Mouse (Mus musculus): ENCODE data around the gene Setd1b.
A peak's percentile ranks its signal among the peaks of the same experiment; 100 is the strongest.

The Setd1b gene

DNA sequence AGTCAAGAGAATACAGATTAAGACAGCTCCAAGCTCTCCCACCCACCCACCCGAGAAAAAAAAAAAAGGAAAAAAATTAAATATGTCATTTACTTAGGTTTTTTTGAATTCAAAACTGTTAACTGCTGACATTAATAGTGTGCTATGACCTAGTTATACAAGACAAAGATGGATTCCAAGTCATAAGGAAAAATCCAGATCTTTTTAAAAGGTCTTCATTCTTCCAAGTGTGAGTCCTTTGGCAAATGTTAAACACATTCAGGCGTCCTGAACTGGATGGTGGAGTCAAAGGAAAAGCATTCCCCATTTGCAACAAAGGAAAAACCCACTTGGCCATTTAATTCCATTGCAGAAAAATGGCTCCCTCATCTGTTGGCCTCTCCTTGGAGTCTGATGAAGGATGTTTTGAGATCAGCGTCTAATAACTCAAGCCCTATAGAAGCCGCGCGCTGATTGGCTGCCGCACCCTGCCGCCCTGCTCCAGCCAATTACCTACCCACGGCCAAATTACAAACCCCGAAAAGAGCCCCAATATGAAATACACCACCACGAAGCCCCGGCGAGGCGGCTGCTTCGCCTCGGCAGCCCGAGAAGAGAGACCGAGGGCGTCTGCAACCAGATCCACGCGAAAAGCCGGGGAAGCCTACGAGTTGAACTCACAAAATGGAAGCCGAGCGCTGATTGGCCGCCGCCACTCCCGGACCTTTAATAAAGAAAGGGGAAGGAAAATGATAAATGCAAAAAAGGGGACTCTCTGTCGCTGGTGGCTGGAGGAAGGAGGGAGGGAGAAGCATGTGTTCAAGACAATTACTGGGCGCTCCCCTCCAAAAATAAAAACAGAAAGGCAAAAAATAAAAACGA is 1.1 kb upstream of the Setd1b start:
- DNase-seq = peak; percentile 95 to 96

DNA sequence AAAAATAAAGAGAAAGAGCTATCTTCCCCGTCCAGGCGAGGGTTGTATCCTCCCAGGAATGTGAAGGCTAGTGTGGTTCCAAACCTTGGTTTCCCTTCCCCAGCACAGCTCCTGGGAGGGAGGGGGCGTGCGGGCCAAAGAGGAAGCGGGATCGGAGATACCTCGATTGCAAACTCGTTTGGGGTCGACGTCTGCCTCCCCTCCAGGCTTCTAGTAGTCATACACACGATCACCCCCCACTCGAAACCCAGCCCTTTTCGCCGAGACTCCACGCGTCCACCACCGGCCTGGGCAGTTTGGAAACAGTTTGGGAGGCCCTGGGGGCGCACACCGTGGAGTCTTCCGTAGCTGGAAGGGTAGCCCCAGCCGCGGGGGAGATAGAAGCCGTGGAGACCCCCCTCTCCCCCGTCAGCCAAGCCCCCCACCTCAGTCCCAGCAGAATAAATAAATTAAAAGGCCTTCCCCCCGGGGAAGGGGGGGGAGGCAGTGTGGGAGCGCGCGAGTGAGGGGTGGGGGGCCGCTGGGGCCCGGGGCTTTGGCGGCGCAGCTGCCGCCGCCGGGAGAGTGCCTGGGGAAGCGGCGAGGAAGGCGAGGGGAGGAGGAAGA is 335 bp upstream of the Setd1b start:
- DNase-seq = peak; percentile 83 to 84

DNA sequence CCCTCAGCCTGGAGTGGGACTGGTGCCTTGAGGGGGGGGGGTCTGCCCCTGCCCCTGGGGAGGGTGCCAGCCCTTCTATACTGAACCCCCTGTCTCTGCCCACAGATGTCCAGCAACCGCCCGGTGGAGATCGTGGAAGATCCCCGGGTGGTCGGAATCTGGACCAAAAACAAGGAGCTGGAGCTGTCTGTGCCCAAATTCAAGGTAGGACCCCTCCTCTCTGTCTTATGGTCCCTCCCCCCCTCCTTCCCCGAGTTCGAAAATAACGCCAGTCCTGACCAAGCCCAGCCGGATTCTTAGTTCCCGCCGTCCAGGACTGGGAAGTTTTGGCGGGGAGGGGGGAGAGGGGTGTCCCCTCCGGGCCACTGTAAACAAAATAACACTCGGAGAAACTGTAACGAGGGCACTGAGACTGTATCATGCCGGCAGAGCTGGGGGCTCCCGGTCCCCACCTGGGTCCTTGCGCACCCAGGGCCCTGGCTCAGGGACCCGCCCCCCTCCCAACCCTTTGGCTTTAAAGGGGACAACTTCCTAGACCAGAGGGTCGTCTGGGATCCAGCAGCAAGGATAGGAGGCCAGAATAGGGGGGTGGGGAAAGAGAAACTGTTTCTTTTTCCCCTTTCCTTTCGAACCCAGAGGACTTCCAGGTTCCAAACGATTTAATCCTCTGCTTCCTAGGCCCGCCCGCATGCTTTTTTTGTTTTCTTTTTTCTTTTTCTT is 1.4 kb downstream of the Setd1b start:
- peak; percentile 61 to 65 for DNase-seq

DNA sequence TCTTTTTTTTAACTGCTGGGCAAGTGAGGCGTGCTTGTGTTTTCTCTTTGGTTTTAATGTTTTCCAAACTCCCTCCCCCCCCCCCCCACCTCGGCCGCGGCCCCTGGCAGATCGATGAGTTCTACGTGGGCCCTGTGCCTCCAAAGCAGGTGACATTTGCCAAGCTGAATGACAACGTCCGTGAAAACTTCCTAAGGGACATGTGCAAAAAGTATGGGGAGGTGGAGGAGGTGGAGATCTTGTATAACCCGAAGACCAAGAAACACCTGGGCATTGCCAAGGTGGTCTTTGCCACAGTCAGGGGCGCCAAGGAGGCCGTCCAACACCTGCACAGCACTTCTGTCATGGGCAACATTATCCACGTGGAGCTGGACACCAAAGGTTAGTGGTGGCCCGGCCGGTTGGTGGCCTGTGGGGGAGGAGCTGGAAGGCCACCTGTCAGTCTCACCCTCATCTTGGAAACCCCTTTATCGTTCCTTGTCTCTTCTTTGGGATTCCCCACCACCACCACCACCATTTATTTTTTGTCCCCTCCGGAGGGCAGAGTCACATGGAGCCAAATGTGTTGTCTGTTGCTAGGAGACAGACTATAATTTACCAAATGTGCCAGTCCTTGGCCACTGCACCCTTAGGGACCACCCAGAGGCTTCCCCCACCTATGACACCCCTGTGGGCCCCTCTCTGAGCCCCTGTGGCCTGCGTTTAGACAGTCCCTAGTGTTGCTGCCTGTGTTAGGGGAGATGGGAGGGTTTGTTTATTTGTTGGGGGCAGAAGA is 2.2 kb downstream of the Setd1b start:
- DNase-seq = no peak

DNA sequence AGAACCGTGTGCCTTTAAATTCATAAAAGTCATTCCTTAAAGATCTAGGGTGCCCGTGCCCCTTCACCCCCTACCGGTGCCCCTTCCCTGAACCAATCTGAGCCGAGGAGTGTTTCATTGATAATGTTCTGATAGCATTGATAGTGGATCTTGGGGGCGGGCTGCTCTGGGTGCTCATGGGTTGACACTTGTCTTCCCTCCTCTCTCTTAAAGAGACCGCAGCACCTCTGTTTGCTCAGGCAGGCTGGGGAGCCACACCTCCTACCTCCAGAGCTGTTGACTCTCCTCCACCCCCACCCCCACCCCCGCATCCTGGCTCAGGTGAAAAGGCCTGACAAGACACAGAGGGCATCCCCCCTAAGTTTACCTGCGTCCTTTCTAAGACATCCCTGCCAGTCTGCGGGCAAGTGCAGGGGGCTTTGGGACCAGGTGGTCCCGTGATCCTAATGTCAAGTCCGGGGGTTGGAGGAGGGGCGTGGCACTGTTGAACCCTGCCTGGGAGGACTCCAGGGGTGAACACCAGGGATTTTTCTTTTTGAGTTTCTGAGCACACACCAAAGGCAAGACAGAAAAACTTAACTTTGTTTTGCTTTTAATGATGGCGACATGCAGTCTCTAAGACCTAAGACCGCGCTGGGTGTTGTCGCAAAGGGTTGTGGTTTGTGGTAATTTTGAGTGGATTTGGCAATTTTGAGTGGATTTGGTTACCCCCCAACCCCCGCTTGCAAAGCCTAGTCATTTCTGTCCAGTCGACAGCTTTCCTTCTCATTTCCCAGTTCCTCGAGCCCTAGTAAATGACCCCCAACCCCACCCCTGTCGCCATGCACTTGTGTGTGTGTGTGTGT is 3.0 kb downstream of the Setd1b start:
- DNase-seq = no peak

DNA sequence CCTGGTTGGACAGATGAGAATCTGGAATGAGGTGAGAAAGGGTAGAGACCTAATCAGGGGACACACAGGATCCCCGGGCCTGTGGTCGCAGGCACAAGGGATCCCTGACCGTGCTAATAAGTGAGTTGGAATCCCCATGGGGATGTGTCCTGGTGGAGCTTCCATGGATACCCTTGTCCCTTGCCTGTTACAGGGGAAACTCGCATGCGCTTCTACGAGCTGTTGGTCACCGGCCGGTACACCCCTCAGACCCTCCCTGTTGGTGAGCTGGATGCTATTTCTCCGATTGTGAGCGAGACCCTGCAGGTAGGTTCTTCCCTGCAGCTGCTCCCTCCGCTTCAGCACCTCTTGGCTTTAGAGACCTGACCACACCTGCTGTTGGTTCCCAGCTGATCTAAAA is 4.4 kb downstream of the Setd1b start:
- no peak for DNase-seq

DNA sequence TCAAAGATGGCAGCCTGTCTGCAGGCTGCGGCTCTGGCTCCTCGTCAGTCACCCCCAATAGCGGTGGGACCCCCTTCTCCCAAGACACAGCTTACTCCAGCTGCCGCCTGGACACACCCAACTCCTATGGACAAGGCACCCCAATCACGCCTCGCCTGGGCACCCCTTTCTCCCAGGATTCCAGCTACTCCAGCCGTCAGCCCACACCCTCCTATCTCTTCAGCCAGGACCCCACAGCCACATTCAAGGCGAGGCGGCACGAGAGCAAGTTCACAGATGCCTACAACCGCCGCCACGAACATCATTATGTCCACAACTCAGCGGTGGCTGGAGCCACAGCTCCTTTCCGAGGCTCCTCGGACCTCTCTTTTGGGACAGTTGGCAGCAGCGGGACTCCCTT is 5.6 kb downstream of the Setd1b start:
- DNase-seq = no peak

DNA sequence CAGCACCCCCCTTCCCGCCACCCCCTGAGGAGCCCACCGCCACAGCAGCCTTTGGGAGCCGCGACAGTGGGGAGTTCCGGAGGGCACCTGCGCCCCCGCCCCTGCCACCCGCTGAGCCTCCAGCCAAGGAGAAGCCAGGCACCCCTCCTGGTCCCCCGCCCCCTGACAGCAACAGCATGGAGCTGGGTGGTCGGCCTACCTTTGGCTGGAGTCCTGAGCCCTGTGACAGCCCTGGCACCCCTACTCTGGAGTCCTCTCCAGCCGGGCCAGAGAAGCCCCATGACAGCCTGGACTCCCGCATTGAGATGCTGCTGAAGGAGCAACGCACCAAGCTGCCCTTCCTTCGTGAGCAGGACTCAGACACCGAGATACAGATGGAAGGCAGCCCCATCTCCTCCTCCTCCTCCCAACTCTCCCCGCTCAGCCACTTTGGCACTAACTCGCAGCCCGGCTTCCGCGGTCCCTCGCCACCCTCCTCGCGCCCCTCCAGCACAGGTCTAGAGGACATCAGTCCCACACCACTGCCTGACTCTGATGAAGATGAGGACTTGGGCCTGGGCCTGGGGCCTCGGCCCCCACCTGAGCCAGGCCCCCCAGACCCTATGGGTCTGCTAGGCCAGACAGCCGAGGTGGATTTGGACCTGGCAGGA is 6.2 kb downstream of the Setd1b start:
- peak; percentile 56 to 61 for DNase-seq

DNA sequence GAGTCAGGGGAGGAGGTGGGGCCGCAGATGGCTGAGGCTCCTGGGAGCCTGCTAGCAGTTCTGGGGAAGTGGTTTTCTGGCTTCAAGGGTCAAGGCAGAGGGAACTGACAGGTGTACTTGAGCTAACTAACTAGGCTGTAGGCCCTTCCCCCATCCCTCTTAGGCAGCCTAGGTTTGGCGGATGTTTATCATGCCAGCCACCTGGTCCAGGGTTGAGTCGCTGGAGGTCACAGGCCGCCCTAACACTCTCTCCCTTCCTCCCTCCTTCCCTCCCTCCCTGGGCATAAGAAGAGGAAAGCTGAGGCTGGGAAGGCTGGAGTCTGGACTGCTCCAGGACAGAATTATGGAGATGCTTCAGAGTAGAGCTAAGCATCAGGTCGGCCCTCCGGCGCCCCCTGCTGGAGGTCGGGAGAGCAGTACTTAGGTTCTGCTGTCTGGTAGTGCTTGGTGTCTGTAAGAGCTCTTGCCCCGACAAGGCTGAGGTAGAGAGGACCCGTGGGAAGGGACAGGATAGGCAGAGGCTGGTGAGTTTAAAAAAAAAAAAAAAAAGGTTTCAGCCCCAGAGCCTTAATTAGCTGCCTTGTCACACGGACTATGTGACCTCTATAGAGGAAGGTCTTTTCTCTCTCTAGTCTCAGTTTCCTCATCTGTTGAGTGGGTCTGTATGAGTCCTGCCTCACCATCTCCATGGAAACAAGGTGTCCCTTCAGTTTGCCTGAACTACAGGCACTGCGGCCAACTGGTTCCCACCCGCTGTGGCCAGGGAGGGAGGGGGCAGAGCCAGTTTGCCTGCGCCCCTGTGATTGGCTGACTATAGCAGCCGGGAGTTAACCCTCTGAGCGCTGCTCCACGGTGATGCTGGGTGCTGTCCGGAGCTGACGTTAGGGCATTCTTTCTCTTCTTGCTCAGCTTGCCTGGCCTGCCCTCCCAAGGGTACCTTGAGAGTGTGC is 7.7 kb downstream of the Setd1b start:
- DNase-seq = peak; percentile 96 to 97

DNA sequence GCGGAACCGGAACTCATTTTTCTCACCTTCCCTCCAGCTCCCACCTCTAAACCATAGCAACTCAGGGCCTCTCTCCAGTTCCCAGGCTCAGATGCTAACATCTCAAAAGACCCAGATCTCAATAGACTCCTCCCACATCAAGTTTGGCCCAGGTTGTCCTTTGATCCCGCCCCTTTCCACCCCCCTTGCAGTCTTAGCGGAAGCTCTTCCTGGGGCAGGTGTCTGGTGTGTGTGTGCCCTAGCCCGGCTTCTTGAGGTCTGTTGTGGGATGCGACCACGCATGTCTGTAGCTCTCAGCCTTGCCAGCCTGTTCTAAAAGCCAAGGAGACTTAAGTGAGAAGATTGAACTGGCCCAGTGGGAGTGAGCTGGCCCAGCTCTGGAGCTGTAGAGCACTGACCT is 8.6 kb downstream of the Setd1b start:
- DNase-seq = no peak

DNA sequence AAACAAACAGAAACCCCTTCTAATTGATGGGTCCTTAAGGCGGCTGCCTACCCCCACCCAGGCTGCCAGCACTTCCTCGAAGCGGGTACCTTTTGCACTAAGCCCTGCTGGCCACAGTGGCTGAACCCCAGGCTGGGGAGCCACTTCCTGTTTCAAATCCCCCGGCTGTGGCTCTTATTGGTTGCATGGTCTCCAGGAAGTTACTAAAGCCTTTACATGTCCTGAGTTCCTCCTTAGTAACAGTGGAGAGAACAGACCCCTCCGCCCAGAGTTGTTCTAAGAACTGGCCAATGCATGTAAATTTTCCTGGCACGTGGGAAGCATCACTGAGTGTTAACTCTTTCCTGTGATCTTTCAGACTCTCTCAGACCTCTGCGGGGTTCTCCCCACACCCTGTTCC is 9.1 kb downstream of the Setd1b start:
- DNase-seq = no peak

DNA sequence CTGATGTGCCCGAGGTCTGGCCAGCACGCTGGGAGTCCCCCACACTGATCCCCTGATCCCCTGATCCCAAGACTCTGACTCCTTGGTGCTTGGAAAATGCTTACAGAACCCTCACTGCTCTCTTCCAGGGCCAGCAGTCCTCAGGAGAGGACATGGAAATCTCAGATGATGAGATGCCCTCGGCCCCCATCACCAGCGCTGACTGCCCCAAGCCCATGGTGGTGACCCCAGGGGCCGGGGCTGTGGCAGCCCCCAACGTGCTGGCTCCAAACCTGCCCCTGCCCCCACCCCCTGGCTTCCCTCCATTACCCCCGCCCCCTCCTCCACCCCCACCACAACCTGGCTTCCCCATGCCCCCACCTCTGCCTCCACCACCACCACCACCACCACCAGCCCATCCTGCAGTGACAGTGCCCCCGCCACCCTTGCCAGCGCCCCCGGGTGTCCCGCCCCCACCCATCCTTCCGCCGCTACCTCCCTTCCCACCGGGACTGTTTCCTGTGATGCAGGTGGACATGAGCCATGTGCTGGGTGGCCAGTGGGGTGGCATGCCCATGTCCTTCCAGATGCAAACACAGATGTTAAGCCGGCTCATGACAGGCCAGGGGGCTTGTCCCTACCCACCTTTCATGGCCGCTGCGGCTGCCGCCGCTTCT is 9.8 kb downstream of the Setd1b start:
- no peak for DNase-seq

DNA sequence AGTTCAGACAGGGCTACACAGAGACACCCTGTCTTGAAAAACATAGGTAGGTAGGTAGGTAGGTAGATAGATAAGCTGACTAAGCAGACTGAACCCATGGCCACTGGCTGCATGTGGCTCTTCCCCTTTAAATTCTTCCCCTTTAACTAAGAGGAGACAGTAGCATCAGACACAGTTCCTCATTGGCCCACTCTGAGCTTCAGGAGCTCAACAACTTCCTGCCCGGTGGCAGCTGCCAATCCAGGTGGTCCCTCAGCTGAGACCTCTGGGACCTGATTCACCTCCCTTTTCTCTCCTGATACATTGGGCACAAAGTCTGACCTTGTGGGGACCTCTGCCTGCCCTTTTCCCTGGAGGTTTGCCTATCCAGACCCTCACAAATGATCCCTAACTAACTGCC is 10.9 kb downstream of the Setd1b start:
- no peak for DNase-seq

DNA sequence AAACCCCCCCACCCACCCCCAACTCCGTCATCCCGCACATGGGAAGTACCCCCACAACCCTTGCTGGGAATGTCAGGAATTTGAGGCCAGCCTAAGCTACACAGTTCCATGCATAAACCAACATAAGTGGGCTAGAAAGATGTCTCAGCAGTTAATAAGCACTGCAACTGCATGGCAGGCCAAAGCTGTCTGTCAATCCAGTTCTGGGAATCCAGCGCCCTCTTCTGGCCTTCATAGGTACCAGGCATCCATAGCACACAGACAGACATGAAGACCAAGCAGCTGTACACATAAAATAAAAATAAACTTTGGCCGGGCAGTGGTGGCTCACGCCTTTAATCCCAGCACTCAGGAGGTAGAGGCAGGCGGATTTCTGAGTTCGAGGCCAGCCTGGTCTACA is 13.4 kb downstream of the Setd1b start:
- peak; percentile 81 to 86 for DNase-seq

DNA sequence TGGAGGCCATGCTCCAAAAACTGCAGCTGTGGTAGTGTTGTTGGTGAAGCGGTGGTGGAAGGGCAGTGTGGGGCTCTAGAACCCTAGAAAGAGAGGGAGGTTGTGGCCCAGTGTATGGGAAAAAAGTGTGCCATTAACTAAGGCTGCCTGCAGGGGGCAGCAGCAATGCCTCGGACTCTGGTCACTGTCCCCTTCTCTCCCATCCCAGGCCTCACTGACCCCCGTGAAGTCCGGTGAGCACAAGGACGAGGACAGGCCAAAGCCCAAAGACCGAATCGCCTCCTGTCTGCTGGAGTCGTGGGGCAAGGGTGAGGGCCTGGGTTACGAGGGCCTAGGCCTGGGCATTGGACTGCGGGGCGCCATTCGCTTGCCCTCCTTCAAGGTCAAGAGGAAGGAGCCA is 14.8 kb downstream of the Setd1b start:
- DNase-seq = no peak

DNA sequence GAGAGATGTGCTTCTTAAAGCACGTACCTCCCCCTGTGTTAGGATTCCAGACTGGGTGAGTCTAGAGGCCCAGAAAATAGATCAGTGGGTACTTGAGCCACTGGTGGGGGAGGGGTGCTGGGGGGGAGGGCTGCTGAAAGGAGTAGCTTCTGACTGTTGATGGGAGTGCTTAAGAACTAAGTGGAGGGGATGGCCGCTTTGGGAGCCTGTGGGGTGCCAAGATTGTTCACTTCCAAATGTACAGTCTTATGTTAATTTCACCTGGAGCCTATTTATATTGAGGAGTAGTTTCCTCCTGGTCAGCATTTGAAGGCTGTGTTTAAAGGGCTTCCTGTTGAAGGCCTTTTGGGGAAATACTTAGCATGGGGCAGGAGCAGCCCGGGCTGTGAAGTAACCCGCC is 16.0 kb downstream of the Setd1b start:
- no peak for DNase-seq

DNA sequence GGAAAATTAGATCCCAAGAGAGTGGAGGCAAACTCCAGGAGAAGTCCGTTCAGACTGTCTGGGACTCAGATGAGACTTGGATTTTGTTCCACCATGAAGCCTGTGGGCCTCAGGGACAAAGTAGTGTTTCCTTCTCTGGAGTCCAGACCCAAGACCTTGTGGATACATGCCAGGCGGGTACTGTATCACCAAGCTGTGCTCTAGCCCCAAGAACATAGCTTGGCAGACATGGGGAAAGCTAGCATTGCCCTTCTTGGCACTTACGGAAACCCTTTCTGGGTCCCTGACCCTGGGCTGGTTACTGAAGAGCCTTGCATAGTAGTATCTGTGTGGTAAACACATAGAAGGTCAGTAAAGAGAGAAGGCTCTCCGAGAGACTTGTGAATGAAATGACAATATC is 17.5 kb downstream of the Setd1b start:
- no peak for DNase-seq

DNA sequence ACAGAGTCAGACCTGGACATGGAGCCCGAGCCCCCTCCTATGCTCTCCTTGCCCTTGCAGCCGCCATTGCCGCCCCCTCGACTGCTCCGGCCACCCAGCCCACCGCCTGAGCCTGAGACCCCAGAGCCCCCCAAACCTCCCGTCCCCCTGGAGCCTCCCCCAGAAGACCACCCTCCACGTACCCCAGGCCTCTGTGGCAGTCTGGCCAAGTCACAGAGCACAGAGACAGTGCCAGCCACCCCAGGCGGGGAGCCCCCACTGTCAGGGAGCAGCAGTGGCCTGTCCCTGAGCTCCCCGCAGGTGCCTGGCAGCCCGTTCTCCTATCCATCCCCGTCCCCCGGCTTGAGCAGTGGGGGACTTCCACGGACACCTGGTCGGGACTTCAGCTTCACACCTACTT is 17.9 kb downstream of the Setd1b start:
- no peak for DNase-seq

DNA sequence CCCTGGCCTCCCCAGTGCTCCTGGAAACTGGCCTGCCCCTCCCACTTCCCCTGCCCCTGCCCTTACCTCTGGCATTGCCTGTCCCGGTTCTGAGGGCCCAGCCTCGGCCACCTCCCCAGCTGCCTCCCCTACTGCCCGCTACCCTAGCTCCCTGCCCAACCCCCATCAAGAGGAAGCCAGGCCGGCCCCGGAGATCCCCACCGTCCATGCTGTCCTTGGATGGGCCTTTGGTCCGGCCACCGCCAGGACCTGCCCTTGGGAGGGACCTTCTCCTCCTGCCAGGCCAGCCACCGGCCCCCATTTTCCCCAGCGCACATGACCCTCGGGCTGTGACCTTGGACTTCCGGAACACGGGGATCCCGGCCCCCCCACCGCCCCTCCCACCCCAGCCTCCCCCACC is 18.3 kb downstream of the Setd1b start:
- DNase-seq = no peak

DNA sequence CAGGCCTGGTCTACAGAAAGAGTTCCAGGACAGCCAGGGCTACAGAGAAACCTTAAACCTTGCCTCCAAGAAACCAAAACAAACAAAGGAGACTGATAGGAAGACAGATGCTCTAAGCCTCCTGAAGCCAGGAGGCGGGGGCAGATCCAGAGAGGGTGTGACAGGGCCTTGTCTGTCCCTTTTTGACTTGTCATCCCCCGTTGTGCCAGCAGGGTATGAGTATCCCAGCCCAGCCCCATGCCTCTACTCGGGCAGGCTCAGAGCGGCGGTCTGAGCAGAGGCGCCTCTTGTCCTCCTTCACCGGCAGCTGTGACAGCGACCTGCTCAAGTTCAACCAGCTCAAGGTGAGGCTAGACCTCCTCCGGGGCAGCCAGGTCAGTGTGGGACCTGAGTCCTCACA is 20.9 kb downstream of the Setd1b start:
- DNase-seq = no peak

Data from cerebellum, postnatal 10 days (tissue).